Mouse (Mus musculus): ENCODE measurements around the gene St3gal4. TPM values are rescaled to one million over a fixed set of nuclear protein-coding genes. Genes with fewer than 3 reads are reported as not detected.
"Not testable (repeated sequence)": the region's sequence is repeated elsewhere in the genome, so short reads cannot be mapped to it uniquely, and the experiment has no call there.

The St3gal4 gene
- polyA plus RNA-seq, 1 experiment from 2014 or later, result 22.3 TPM

DNA sequence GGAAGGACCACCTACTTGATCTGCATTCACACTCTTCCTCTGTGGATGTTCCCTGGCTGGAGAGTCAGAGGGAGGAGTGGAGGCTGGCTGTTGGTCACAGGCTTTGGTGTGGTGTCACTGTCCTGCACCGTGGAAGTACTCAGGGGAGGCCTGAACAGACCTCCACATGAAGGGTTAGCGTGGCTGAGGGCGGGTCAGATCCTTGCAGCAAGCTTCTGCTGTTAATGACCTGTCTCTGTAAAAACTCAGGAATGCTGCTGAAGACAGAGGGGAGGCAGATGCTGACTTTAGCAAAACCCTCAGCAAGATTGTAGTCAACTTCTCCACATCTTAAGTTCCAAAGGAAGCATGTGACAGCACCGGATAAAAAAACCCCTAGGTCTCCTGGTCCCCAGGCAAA, 37.8 kb upstream of the St3gal4 start:
- no peak for ATAC-seq (ENCODE audit: low read depth)
- WGBS (ENCODE audit: insufficient replicate concordance), result 68% methylated on average over 4 of the region's 4 CpGs
- no peaks in the 10 kb centered on the region for H3K9me3 ChIP-seq (replicated peaks; ENCODE audit: control insufficient read depth, low read length)
- 0 out of 2 replicates have a peak overlapping the region, but pooled peaks have one; percentile 20 for H3K27ac ChIP-seq (ENCODE audit: low read length)
- H3K9ac ChIP-seq (ENCODE audit: low read depth, low read length), result no peak overlapping the region
- no peak overlapping the region for H3K4me2 ChIP-seq (ENCODE audit: low read depth, low read length)
- H3K4me3 ChIP-seq (ENCODE audit: low read depth, low read length), result no peak overlapping the region
- no peaks in the 10 kb centered on the region for H3K36me3 ChIP-seq (ENCODE audit: control insufficient read depth, insufficient read depth)
- no peaks in the 10 kb centered on the region for H3K4me1 ChIP-seq (ENCODE audit: control insufficient read depth, low read depth, low read length)
- no peaks in the 10 kb centered on the region for H3K27me3 ChIP-seq (ENCODE audit: control insufficient read depth, insufficient read depth, low read depth, low read length)

DNA sequence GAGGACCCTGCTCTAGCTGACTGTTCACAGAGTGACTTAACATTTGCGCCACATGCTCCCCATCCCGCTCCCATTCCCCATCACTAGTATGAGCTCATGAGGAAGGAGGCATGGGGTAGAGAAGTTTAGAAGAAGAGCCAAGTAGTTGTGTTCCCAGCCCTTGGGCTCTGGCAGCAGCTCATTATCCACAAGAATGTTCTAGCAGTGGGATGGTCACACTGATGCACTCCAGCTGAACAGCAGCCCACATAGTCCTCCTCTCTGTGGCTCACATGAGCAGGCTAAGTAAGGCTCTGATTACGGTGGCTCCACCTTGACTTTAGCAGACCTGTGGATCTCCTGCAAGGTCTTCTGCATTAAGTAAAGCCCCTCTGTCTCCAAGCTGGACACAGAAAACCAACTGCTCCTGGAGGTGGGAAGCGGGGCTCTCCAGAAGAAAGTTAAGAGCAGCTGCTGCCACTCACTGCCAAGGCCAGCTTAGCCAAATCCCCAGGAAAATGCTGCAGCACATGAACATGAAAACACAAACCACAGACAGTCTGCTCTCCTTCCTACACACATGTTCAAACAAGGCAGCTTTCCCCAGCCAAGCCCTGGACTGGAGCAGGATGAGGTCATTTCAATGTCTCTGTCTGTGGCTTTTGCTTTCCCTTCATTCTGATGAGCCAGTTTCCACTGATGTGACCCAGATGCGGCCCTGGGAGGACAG, 37.1 kb upstream of the St3gal4 start:
- Histone ChIP-seq H3K27ac (ENCODE audit: low read length) (0 out of 2 replicates have a peak overlapping the region, but pooled peaks have one; percentile 20), H3K27me3 (ENCODE audit: control insufficient read depth, insufficient read depth, low read depth, low read length) (no peaks in the 10 kb centered on the region), H3K9ac (ENCODE audit: low read depth, low read length) (no peak overlapping the region), H3K4me2 (ENCODE audit: low read depth, low read length) (no peak overlapping the region), H3K36me3 (ENCODE audit: control insufficient read depth, insufficient read depth) (no peaks in the 10 kb centered on the region), H3K4me3 (ENCODE audit: low read depth, low read length) (no peak overlapping the region), H3K9me3 (replicated peaks; ENCODE audit: control insufficient read depth, low read length) (no peaks in the 10 kb centered on the region), H3K4me1 (ENCODE audit: control insufficient read depth, low read depth, low read length) (no peaks in the 10 kb centered on the region)
- 79% methylated on average over 5 of the region's 5 CpGs for WGBS (ENCODE audit: insufficient replicate concordance)
- no peak for ATAC-seq (ENCODE audit: low read depth)

DNA sequence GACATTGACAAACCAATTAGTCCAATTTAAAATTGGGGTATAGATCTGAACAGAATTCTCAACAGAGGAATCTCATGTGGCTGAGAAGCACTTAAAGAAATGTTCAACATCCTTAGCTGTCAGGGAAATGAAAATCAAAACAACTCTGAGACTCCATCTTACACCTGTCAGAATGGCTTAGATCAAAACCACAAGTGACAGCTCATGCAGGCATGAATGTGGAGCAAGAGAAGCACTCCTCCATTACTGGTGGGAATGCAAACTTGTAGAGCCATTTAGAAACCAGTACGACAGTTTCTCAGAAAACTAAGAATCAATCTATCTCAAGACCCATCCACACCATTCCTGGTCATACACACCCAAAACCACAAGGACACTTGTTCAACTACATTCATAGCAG, 33.9 kb upstream of the St3gal4 start:
- Histone ChIP-seq H3K9me3 (replicated peaks; ENCODE audit: control insufficient read depth, low read length) (no peaks in the 10 kb centered on the region), H3K9ac (ENCODE audit: low read depth, low read length) (no peak overlapping the region), H3K4me3 (ENCODE audit: low read depth, low read length) (no peak overlapping the region), H3K27me3 (ENCODE audit: control insufficient read depth, insufficient read depth, low read depth, low read length) (no peaks in the 10 kb centered on the region), H3K27ac (ENCODE audit: low read length) (no peak overlapping the region), H3K4me2 (ENCODE audit: low read depth, low read length) (no peak overlapping the region), H3K4me1 (ENCODE audit: control insufficient read depth, low read depth, low read length) (no peaks in the 10 kb centered on the region), H3K36me3 (ENCODE audit: control insufficient read depth, insufficient read depth) (no peaks in the 10 kb centered on the region)
- 50% methylated on average over 1 of the region's 1 CpGs for WGBS (ENCODE audit: insufficient replicate concordance)
- no peak for ATAC-seq (ENCODE audit: low read depth)

DNA sequence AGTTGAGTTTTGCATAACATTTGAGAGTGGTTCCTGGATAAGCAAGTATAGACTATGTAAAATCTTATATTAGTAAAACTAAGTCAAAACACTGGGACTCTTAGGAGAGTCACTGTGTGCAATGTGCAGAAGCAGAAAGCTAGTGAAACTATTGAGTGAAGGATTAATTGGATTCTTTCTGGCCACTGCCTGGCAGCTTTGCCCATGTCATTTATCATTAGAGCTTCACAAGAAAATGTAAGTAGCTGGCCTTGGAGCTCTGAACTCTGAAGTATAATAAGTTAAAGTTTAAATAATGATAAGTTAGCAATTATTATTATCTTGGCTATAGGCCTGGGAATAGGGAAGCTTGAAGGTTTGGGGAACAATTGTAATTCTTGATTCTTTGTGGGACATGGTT, 29.8 kb upstream of the St3gal4 start:
- not testable (repeated sequence) for H3K4me3 ChIP-seq (ENCODE audit: low read depth, low read length); H3K4me2 ChIP-seq (ENCODE audit: low read depth, low read length); H3K9ac ChIP-seq (ENCODE audit: low read depth, low read length); H3K9me3 ChIP-seq (replicated peaks; ENCODE audit: control insufficient read depth, low read length); H3K4me1 ChIP-seq (ENCODE audit: control insufficient read depth, low read depth, low read length); H3K27me3 ChIP-seq (ENCODE audit: control insufficient read depth, insufficient read depth, low read depth, low read length); H3K36me3 ChIP-seq (ENCODE audit: control insufficient read depth, insufficient read depth); H3K27ac ChIP-seq (ENCODE audit: low read length); ATAC-seq (ENCODE audit: low read depth)

- not testable (repeated sequence) for H3K4me2 ChIP-seq (ENCODE audit: low read depth, low read length); H3K36me3 ChIP-seq (ENCODE audit: control insufficient read depth, insufficient read depth); H3K4me3 ChIP-seq (ENCODE audit: low read depth, low read length); H3K27me3 ChIP-seq (ENCODE audit: control insufficient read depth, insufficient read depth, low read depth, low read length); H3K27ac ChIP-seq (ENCODE audit: low read length); H3K9ac ChIP-seq (ENCODE audit: low read depth, low read length); ATAC-seq (ENCODE audit: low read depth); H3K9me3 ChIP-seq (replicated peaks; ENCODE audit: control insufficient read depth, low read length); H3K4me1 ChIP-seq (ENCODE audit: control insufficient read depth, low read depth, low read length)
- WGBS (ENCODE audit: insufficient replicate concordance), result 89% methylated on average over 14 of the region's 14 CpGs
Observed at GRCm38 (mm10) chr9:35147261-35147660, 28.2 kb upstream of the St3gal4 start.

DNA sequence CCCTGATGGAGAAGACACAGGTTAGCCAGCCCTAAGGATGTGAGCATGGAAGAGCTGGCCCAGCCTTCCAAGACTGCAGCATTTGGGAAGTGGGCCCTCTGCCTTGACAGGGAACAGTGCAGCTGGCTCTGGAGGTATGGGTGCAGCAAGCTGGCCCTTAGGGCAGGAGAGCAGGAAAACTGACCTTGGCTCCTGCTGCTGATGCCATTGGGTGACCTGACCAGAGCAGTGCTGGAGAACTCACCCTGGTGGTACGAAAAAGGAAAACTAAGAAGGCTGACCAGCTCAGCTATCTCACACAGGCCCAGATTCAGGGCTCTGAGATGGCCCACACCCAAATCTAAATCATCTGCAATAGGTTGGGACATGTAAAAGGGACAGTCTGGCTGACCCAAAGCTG, 26.8 kb upstream of the St3gal4 start:
- H3K27ac ChIP-seq (ENCODE audit: low read length), result no peak overlapping the region
- 67% methylated on average over 1 of the region's 1 CpGs for WGBS (ENCODE audit: insufficient replicate concordance)
- H3K27me3 ChIP-seq (ENCODE audit: control insufficient read depth, insufficient read depth, low read depth, low read length), result no peaks in the 10 kb centered on the region
- ATAC-seq (ENCODE audit: low read depth), result no peak
- peaks cover 3% of the 10 kb centered on the region; the same call in 1 of the 2 replicates for H3K4me1 ChIP-seq (ENCODE audit: control insufficient read depth, low read depth, low read length)
- no peaks in the 10 kb centered on the region for H3K9me3 ChIP-seq (replicated peaks; ENCODE audit: control insufficient read depth, low read length)
- H3K4me2 ChIP-seq (ENCODE audit: low read depth, low read length), result no peak overlapping the region
- no peaks in the 10 kb centered on the region for H3K36me3 ChIP-seq (ENCODE audit: control insufficient read depth, insufficient read depth)
- no peak overlapping the region for H3K4me3 ChIP-seq (ENCODE audit: low read depth, low read length)
- H3K9ac ChIP-seq (ENCODE audit: low read depth, low read length), result no peak overlapping the region

DNA sequence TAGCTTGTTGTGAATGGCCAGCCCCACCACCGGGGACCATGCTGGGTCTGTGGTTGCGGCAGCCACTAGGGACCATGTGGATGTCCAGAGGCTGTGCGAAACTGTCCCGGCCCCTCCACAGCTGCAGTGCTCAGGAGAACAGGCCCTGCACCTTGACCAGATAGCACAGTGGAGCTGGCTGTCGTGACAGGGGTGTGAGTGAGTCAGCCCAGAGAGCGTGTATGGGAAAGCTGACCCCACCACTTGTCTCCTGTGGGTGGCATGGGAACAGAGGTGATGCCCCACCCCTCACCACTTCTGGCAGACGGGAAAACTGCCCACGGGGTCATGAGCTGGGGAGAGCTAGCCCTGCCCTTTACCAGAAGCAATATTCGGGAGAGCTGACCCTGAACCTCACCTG, 26.1 kb upstream of the St3gal4 start:
- Histone ChIP-seq H3K9me3 (replicated peaks; ENCODE audit: control insufficient read depth, low read length) (no peaks in the 10 kb centered on the region), H3K4me1 (ENCODE audit: control insufficient read depth, low read depth, low read length) (peaks cover 3% of the 10 kb centered on the region; the same call in 1 of the 2 replicates), H3K4me2 (ENCODE audit: low read depth, low read length) (no peak overlapping the region), H3K36me3 (ENCODE audit: control insufficient read depth, insufficient read depth) (no peaks in the 10 kb centered on the region), H3K9ac (ENCODE audit: low read depth, low read length) (no peak overlapping the region), H3K27me3 (ENCODE audit: control insufficient read depth, insufficient read depth, low read depth, low read length) (no peaks in the 10 kb centered on the region), H3K27ac (ENCODE audit: low read length) (no peak overlapping the region), H3K4me3 (ENCODE audit: low read depth, low read length) (no peak overlapping the region)
- ATAC-seq (ENCODE audit: low read depth), result no peak
- 83% methylated on average over 9 of the region's 9 CpGs for WGBS (ENCODE audit: insufficient replicate concordance)

GRCm38 (mm10) chr9:35142221-35142620, 23.2 kb upstream of the St3gal4 start:
- 26% methylated on average over 2 of the region's 2 CpGs for WGBS (ENCODE audit: insufficient replicate concordance)
- ATAC-seq (ENCODE audit: low read depth), result no peak
- H3K36me3 ChIP-seq (ENCODE audit: control insufficient read depth, insufficient read depth), result no peaks in the 10 kb centered on the region
- H3K9ac ChIP-seq (ENCODE audit: low read depth, low read length), result no peak overlapping the region
- H3K4me2 ChIP-seq (ENCODE audit: low read depth, low read length), result no peak overlapping the region
- no peaks in the 10 kb centered on the region for H3K27me3 ChIP-seq (ENCODE audit: control insufficient read depth, insufficient read depth, low read depth, low read length)
- no peak overlapping the region for H3K27ac ChIP-seq (ENCODE audit: low read length)
- peaks cover 3% of the 10 kb centered on the region; the same call in 1 of the 2 replicates for H3K4me1 ChIP-seq (ENCODE audit: control insufficient read depth, low read depth, low read length)
- H3K9me3 ChIP-seq (replicated peaks; ENCODE audit: control insufficient read depth, low read length), result no peaks in the 10 kb centered on the region
- no peak overlapping the region for H3K4me3 ChIP-seq (ENCODE audit: low read depth, low read length)

GRCm38 (mm10) chr9:35139231-35139744, 20.2 kb upstream of the St3gal4 start:
- no peaks in the 10 kb centered on the region for H3K9me3 ChIP-seq (replicated peaks; ENCODE audit: control insufficient read depth, low read length)
- no peak overlapping the region for H3K4me2 ChIP-seq (ENCODE audit: low read depth, low read length)
- H3K4me1 ChIP-seq (ENCODE audit: control insufficient read depth, low read depth, low read length), result peaks cover 6% of the 10 kb centered on the region; the same call in 1 of the 2 replicates

More at GRCm38 (mm10) chr9:35139231-35139744, 20.2 kb upstream of the St3gal4 start:
- ATAC-seq (ENCODE audit: low read depth), result no peak
- Histone ChIP-seq H3K4me3 (ENCODE audit: low read depth, low read length) (no peak overlapping the region), H3K27ac (ENCODE audit: low read length) (no peak overlapping the region), H3K36me3 (ENCODE audit: control insufficient read depth, insufficient read depth) (no peaks in the 10 kb centered on the region), H3K9ac (ENCODE audit: low read depth, low read length) (no peak overlapping the region), H3K27me3 (ENCODE audit: control insufficient read depth, insufficient read depth, low read depth, low read length) (no peaks in the 10 kb centered on the region)
- 65% methylated on average over 5 of the region's 5 CpGs for WGBS (ENCODE audit: insufficient replicate concordance)
